Mouse (Mus musculus): Measurements from ENCODE around the gene Thap3.

The Thap3 gene

DNA sequence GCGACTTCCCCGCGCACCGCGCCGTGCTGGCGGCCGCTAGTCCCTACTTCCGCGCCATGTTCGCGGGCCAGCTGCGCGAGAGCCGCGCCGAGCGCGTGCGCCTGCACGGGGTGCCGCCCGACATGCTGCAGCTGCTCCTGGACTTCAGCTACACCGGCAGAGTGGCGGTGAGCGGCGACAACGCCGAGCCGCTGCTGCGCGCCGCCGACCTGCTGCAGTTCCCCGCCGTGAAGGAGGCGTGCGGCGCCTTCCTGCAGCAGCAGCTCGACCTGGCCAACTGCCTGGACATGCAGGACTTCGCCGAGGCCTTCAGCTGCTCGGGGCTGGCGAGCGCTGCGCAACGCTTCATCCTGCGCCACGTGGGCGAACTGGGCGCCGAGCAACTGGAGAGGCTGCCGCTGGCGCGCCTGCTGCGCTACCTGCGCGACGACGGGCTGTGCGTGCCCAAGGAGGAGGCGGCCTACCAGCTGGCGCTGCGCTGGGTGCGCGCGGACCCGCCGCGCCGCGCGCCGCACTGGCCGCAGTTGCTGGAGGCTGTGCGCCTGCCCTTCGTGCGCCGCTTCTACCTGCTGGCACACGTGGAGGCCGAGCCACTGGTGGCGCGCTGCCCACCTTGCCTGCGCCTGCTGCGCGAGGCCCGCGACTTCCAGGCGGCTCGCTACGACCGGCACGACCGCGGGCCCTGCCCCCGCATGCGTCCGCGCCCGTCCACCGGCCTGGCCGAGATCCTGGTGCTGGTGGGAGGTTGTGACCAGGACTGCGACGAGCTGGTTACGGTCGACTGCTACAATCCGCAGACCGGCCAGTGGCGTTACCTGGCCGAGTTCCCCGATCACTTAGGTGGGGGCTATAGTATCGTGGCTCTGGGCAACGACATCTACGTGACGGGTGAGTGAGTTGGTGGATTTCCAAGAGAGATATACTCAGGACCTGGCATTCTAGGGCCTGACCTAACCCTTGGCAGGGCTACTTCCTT is 20.6 kb upstream of the Thap3 start:
- peak; percentile 87 for DNase-seq (ENCODE audit: low read depth, low spot score)

- DNase-seq (ENCODE audit: low read depth, low spot score) = peak; percentile 94
These were observed 19.9 kb upstream of the Thap3 start, which contains the start of gene Klhl21 for GRCm38 (mm10) chr4:152008622-152009075. TSS of gene Klhl21 (plus strand) at chr4:152008803.

DNA sequence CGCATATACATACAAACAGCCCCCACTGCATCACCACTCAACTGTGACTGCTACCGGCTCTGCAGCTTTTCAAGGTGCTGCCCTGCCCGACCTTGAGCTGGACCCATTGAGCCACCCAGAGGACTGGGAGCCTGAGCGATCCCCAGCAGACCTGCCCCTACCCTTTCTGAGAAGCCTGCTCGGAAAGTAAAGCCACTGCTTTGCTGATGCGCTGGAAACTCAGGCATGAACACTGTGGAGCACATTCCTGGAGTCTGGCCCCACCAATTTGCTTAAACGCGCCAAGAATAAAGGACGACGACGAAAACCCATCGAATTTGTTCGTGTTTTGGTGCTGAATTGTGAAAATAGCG is 19.3 kb upstream of the Thap3 start:
- no peak for DNase-seq (ENCODE audit: low read depth, low spot score)

GRCm38 (mm10) chr4:152007481-152008147 is 18.8 kb upstream of the Thap3 start:
- DNase-seq (ENCODE audit: low read depth, low spot score) = no peak

DNA sequence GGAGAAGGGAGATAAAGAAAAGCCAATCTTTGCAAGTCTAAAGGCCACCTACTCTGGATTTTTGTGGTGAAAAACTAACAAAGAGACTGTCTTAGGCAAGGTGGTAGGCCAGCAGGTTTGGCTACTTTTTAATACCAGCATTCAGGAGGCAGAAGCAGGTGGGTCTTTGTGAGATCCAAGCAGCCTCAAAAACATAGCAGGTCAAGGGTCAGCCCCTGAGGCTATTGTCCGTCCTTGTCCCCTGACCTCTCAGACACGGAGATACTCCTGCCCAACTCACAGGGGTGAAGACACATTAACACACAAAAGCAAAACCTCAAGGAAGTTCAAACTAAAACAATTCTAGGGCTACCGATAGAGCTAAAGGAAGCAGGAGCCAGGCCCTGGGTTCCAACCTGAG is 18.0 kb upstream of the Thap3 start:
- DNase-seq (ENCODE audit: low read depth, low spot score) = no peak

DNA sequence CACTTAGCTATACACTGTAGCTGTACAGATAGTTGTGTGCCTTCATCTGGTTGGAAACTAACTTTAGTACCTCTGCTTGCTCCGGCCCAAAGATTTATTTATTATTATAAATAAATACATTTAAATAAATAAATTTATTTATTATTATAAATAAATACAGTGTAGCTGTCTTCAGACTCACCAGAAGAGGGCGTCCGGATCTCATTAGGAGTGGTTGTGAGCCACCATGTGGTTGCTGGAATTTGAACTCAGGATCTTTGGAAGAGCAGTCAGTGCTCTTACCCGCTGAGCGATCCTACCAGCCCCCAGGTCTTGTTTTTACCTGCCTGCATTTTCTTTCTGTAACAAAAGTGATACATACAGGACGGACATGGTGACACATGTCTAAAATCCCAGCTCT is 17.3 kb upstream of the Thap3 start:
- no peak for DNase-seq (ENCODE audit: low read depth, low spot score)

- no peak for DNase-seq (ENCODE audit: low read depth, low spot score)
These were observed 13.3 kb upstream of the Thap3 start for GRCm38 (mm10) chr4:152002063-152002462.

- DNase-seq (ENCODE audit: low read depth, low spot score) = no peak
These were observed 12.5 kb upstream of the Thap3 start for GRCm38 (mm10) chr4:152001335-152001734.

- DNase-seq (ENCODE audit: low read depth, low spot score) = peak; percentile 71
These were observed 12.1 kb upstream of the Thap3 start for GRCm38 (mm10) chr4:152000906-152001305.

GRCm38 (mm10) chr4:151999481-151999880 is 10.7 kb upstream of the Thap3 start:
- DNase-seq (ENCODE audit: low read depth, low spot score) = no peak

DNA sequence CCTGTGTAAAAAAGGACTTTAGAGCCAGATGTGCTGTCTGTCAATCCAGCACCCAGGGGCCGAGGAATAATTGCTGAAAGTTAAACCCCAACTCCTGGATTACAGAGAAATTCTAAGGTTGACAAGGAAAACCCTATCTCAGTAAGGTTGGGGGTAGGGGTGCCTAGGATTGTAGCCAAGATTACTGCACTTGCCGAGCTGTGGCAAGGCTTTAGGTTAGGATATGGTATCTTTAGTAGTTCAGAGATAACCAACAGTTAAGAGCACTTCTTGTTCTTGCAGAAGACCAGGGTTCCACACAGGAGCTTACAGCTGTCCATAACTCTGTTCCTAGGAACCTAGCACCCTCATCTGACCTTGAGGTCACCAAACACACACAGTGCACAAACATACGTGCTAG is 8.9 kb upstream of the Thap3 start:
- no peak for DNase-seq (ENCODE audit: low read depth, low spot score)

DNA sequence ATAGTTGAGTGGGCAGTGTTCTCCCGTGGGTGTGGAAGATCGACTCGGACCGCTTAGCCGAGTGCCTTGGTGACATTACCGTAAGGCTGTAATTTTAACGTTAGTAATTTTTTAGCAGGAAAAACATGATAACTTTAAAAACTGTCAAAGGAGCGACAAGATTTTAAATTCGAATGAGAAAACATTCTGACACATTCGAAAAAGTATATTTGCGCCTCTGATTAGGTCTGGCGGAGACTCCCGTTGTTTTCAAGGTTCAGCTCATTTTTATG is 8.1 kb upstream of the Thap3 start:
- no peak for DNase-seq (ENCODE audit: low read depth, low spot score)

GRCm38 (mm10) chr4:151996173-151996950 is 7.6 kb upstream of the Thap3 start, which contains the start of gene Phf13:
TSS of gene Phf13 (minus strand) at chr4:151996258.
- DNase-seq (ENCODE audit: low read depth, low spot score) = peak; percentile 98

DNA sequence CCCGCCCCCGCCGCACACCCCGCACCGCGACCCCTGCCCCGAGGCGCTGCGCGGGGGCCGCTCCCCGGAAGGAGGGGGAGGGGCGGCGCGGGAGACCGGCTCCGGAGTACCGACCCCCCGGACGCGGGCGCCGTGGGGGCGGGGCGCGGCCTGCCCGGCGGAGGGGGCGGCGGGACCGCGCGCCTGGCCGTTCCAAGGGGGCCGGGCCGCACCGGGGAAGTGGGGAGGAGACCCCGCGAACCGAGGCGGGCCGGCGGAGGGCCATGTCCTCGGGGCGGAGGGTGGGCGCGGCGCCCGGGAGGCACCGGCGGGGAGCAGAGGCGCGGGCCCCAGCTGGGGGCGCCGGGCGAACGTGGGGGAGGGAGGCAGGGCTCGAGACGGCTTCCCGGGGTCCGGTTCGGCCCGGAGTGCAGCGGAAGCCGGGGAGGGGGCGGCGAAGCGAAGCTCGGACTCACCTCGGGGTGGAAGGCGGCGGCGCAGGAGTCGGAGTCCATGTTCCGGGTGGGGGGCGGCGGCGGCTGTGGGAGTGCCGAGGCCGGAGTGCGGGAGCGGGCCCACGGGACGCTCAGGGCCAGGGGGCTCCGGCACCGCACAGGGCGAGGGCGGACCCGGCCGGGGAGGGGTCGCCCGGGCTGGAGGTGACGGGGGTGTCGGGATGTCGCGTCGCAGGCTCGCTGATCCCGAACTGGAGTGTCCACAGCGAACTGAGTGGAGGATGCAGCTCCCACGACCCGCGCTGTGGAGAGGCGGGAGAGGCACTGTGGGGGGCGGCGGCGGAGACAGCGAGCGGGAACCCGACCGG is 6.8 kb upstream of the Thap3 start:
- DNase-seq (ENCODE audit: low read depth, low spot score) = no peak

GRCm38 (mm10) chr4:151994228-151995171 is 5.7 kb upstream of the Thap3 start:
- no peak for DNase-seq (ENCODE audit: low read depth, low spot score)

GRCm38 (mm10) chr4:151993035-151993434 is 4.2 kb upstream of the Thap3 start:
- no peak for DNase-seq (ENCODE audit: low read depth, low spot score)

DNA sequence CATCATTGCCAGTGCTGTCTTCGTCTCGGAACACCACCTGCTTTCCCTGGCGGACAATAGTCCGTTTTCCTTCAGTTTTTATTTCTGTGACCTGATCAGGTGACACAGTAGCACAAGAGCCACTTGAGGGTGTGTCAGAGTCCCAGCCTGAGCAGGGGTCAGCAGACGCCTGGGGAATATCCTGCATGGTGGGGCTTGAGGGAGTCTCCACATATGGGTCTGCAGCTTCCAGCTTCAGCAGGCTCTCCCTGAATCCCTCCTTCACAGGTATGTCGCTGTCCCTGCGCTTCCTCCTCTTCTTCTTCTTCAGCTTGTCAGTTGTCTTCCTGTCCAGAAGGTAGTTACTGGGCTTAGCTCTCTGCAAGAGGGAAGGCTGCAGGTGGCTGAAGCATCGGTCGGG is 3.3 kb upstream of the Thap3 start:
- no peak for DNase-seq (ENCODE audit: low read depth, low spot score)

DNA sequence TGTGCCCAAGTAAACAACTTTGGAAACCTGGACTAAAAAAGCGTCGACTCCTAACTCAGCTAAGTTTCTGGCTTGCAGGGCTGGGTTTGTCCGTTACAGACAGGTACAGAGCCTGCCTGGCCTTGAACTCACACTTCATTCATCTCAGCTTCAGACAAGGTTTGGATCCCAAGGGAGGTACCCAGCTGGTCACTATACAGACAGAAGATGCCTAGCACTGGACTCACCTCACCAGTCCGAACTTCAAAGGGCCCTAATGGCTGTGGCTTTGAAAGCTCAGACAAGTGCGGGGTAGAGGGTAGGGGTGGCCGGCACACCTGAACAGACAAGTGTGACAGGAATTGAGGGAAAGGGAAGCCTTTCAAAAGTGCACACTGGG is 302 bp upstream of the Thap3 start:
- DNase-seq (ENCODE audit: low read depth, low spot score) = no peak

- DNase-seq (ENCODE audit: low read depth, low spot score) = no peak
These were observed 819 bp downstream of the Thap3 start for GRCm38 (mm10) chr4:151988014-151988341.

DNA sequence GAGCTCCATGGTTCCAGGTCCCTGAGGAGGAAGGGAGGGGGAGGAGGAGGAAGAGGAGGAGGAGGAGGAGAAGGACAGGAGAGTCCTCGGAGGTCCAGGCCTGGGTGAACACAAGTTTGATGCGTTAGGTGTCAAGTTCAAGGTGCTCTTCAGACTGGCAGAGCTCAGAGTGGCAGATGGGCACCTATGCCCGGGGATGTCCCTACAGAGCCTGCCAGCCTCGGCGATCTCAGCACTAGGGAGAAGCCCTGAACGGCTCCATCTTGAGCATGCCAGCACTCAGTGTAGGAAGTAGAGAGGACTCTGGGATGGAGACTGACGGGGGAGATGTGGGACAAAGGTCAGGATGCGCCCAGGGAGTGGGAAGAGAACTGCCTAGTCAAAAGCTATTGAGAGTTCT is 2.1 kb downstream of the Thap3 start:
- no peak for DNase-seq (ENCODE audit: low read depth, low spot score)

All from skeletal muscle tissue, adult 2 months (tissue).